Mouse (Mus musculus): ENCODE results near the gene Smyd4. TPM values are rescaled to one million over a fixed set of nuclear protein-coding genes. Genes with fewer than 3 reads are reported as not detected.

Smyd4 gene
- total and polyA plus RNA-seq, 3 experiments: 9.6 to 12.8 TPM; not detected in 1

DNA sequence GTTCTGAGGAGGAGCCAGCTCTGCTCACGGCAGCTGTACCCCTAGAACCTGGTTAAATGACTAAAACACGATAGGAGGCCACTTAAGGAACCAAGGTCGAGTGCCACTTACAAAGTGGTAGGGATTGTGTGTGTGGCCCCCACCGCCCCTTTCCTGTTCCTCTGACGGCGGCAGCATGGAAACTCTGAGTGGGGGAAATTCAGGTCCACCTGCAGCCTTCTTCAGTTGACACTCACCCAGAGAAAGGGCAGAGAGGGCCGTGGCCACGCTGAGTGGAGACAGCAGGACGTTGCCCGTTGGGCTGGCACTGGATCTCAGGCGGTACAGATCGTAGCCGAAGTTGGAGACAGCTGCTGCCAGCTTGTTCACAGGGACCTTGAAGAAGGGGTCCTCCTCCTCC, 67.8 kb downstream of the Smyd4 start:
- Histone ChIP-seq H3K9me3 (replicated peaks; ENCODE audit: insufficient read depth, low read length) (no peaks in the 10 kb centered on the region), H3K27me3 (ENCODE audit: control insufficient read depth in 1 of 2, insufficient read depth in 2 of 2, low read length in 2 of 2) (no peaks in the 10 kb centered on the region), H3K4me1 (ENCODE audit: control insufficient read depth in 1 of 2, insufficient read depth in 2 of 2, low read length in 2 of 2) (peaks cover 0 to 10% of the 10 kb centered on the region in 2 experiments; a peak in 2 of 4 replicates), H3K4me3 (ENCODE audit: control insufficient read depth in 1 of 2, insufficient read depth in 1 of 2, low read depth in 2 of 2, low read length in 2 of 2) (no peak overlapping the region), H3K36me3 (ENCODE audit: control insufficient read depth in 1 of 2, insufficient read depth in 2 of 2, low read length in 2 of 2) (no peaks in the 10 kb centered on the region), H3K9ac (ENCODE audit: control insufficient read depth, low read depth, low read length, poor library complexity, severe bottlenecking) (no peak overlapping the region), H3K79me2 (ENCODE audit: control insufficient read depth, insufficient read depth, low read length, poor library complexity) (no peaks in the 10 kb centered on the region), H3K27ac (ENCODE audit: control insufficient read depth, low read depth, low read length) (no peak overlapping the region)
- no peak for DNase-seq (ENCODE audit: low read depth, low spot score)
- TF ChIP-seq HCFC1 (IDR thresholded peaks at IDR 0.05; ENCODE audit: low read depth, low read length): no peak
- no peak for TF ChIP-seq JUND (IDR thresholded peaks at IDR 0.05; ENCODE audit: low read depth, low read length)
- TF ChIP-seq TCF12 (IDR thresholded peaks at IDR 0.05; ENCODE audit: low read depth, low read length): no peak
- TF ChIP-seq ZNF384 (IDR thresholded peaks at IDR 0.05; ENCODE audit: low read depth, low read length): no peak
- no peak for TF ChIP-seq SMC3 (IDR thresholded peaks at IDR 0.05; ENCODE audit: low read depth, low read length)
- no peak for TF ChIP-seq GABPA (IDR thresholded peaks at IDR 0.05; ENCODE audit: low read depth, low read length)
- TF ChIP-seq EP300 (IDR thresholded peaks at IDR 0.05; ENCODE audit: low read depth in 1 of 2, low read length in 2 of 2): no peak
- no peak for TF ChIP-seq MAX (IDR thresholded peaks at IDR 0.05; ENCODE audit: low read length)
- no peak for TF ChIP-seq ZMIZ1 (IDR thresholded peaks at IDR 0.05; ENCODE audit: low read depth, low read length)
- TF ChIP-seq MXI1 (IDR thresholded peaks at IDR 0.05; ENCODE audit: low read depth, low read length): no peak
- TF ChIP-seq POLR2A (IDR thresholded peaks at IDR 0.05; ENCODE audit: control insufficient read depth in 1 of 2, insufficient read depth in 1 of 2, low read depth in 1 of 2, low read length in 2 of 2, poor library complexity in 1 of 2): no peak
- TF ChIP-seq CTCF (IDR thresholded peaks at IDR 0.05 in 2 of 3, conservative IDR thresholded peaks at IDR 0.05 in 1 of 3; ENCODE audit: control insufficient read depth in 1 of 3, insufficient read depth in 1 of 3, low read depth in 2 of 3, low read length in 3 of 3, poor library complexity in 1 of 3, severe bottlenecking in 1 of 3): no peak
- TF ChIP-seq MEF2A (IDR thresholded peaks at IDR 0.05; ENCODE audit: extremely low read depth, insufficient replicate concordance, low read depth, low read length, poor library complexity, severe bottlenecking): no peak
- no peak for TF ChIP-seq ZC3H11A (IDR thresholded peaks at IDR 0.05; ENCODE audit: low read depth, low read length)

- Histone ChIP-seq H3K9ac (ENCODE audit: control insufficient read depth, low read depth, low read length, poor library complexity, severe bottlenecking) (no peak overlapping the region), H3K79me2 (ENCODE audit: control insufficient read depth, insufficient read depth, low read length, poor library complexity) (no peaks in the 10 kb centered on the region), H3K36me3 (ENCODE audit: control insufficient read depth in 1 of 2, insufficient read depth in 2 of 2, low read length in 2 of 2) (no peaks in the 10 kb centered on the region), H3K4me1 (ENCODE audit: control insufficient read depth in 1 of 2, insufficient read depth in 2 of 2, low read length in 2 of 2) (peaks cover 0 to 6% of the 10 kb centered on the region in 2 experiments; a peak in 1 of 4 replicates), H3K27me3 (ENCODE audit: control insufficient read depth in 1 of 2, insufficient read depth in 2 of 2, low read length in 2 of 2) (no peaks in the 10 kb centered on the region), H3K27ac (ENCODE audit: control insufficient read depth, low read depth, low read length) (no peak overlapping the region), H3K4me3 (ENCODE audit: control insufficient read depth in 1 of 2, insufficient read depth in 1 of 2, low read depth in 2 of 2, low read length in 2 of 2) (no peak overlapping the region), H3K9me3 (replicated peaks; ENCODE audit: insufficient read depth, low read length) (no peaks in the 10 kb centered on the region)
- no peak for DNase-seq (ENCODE audit: low read depth, low spot score)
- TF ChIP-seq MAFK (IDR thresholded peaks at IDR 0.05; ENCODE audit: borderline replicate concordance, low read depth, low read length) (no peak), MAZ (IDR thresholded peaks at IDR 0.05; ENCODE audit: low read depth, low read length) (no peak), CTCF (IDR thresholded peaks at IDR 0.05 in 2 of 3, conservative IDR thresholded peaks at IDR 0.05 in 1 of 3; ENCODE audit: control insufficient read depth in 1 of 3, insufficient read depth in 1 of 3, low read depth in 2 of 3, low read length in 3 of 3, poor library complexity in 1 of 3, severe bottlenecking in 1 of 3) (no peak), BHLHE40 (IDR thresholded peaks at IDR 0.05; ENCODE audit: borderline replicate concordance, low read depth, low read length) (no peak), JUND (IDR thresholded peaks at IDR 0.05; ENCODE audit: low read depth, low read length) (no peak), USF2 (IDR thresholded peaks at IDR 0.05; ENCODE audit: borderline replicate concordance in 1 of 2, insufficient read depth in 1 of 2, low read depth in 1 of 2, low read length in 2 of 2) (no peak), MXI1 (IDR thresholded peaks at IDR 0.05; ENCODE audit: low read depth, low read length) (no peak), SIN3A (IDR thresholded peaks at IDR 0.05; ENCODE audit: low read length) (no peak), ZMIZ1 (IDR thresholded peaks at IDR 0.05; ENCODE audit: low read depth, low read length) (no peak), EP300 (IDR thresholded peaks at IDR 0.05; ENCODE audit: low read depth in 1 of 2, low read length in 2 of 2) (no peak), NRF1 (IDR thresholded peaks at IDR 0.05; ENCODE audit: insufficient read depth, low read depth, low read length, poor library complexity, severe bottlenecking) (no peak), POLR2A (IDR thresholded peaks at IDR 0.05; ENCODE audit: control insufficient read depth in 1 of 2, insufficient read depth in 1 of 2, low read depth in 1 of 2, low read length in 2 of 2, poor library complexity in 1 of 2) (no peak), TAL1 (IDR thresholded peaks at IDR 0.05; ENCODE audit: low read length) (no peak), MYB (IDR thresholded peaks at IDR 0.05; ENCODE audit: low read depth, low read length) (no peak), SMC3 (IDR thresholded peaks at IDR 0.05; ENCODE audit: low read depth, low read length) (no peak)
These were observed 71.8 kb downstream of the Smyd4 start for GRCm38 (mm10) chr11:75420037-75420436.
